Mouse (Mus musculus): ENCODE data around the gene Nrxn3.

Gene Nrxn3

DNA sequence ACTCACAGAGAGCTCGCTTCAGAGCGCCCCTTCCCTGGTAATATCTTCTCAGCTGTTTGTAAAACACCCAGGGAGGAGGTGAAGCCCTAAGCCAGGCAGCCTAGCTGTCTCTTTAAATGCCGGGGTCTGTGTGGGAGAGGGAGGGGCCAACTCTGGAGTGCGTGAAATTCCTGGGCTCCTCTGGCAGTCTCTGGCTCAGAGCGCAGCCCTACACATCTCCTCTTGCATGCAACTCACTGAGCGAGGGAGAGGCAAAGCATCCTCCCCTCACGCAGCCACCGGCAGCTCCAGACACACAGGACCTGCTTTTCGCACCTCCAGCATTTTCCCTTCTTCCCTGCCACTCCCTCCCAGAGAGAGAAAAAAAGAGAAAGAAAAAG, at the start of gene Nrxn3:
Gene Nrxn3 (plus strand): TSS at position 186 of the 380 bp plus-strand sequence.
- no peak for DNase-seq (ENCODE audit: extremely low read depth, low read depth)

DNA sequence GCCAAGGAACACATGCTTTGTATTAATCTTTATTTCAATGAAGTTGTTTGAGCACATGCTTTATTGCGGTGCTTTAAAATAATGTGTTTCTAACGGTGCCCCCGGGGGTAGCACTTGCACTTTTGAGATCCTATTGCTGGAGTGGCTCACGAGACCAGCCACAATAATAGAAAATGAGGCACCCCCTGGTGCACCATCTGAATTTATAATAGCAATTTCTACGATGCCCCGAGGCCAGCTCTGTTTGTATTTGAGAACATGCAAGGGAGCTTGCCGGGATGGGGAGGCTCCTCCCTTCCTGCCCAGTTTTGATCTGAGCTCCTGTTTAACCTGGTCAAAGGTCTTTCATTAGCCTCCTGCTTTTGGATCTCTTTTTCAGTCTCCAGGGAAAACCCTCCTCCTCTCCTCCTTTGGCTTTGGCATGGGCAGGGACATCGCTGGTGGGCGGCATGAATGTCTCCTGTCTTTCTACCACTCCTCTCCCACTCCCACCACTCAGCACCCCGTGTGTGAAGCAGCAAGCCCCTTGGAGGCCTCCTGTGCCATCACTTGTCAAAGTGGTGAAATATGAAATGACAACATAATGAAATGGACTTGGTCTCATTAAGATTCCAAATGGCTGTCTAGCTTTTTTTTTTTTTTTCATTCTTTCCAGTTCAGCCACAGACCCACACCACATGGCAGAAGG, 18.4 kb upstream of the Nrxn3 start:
- DNase-seq (ENCODE audit: extremely low read depth, low read depth): no peak

GRCm38 (mm10) chr12:88705959-88706358, 16.7 kb upstream of the Nrxn3 start:
- DNase-seq (ENCODE audit: extremely low read depth, low read depth): no peak

GRCm38 (mm10) chr12:88707786-88708185, 14.9 kb upstream of the Nrxn3 start:
- no peak for DNase-seq (ENCODE audit: extremely low read depth, low read depth)

DNA sequence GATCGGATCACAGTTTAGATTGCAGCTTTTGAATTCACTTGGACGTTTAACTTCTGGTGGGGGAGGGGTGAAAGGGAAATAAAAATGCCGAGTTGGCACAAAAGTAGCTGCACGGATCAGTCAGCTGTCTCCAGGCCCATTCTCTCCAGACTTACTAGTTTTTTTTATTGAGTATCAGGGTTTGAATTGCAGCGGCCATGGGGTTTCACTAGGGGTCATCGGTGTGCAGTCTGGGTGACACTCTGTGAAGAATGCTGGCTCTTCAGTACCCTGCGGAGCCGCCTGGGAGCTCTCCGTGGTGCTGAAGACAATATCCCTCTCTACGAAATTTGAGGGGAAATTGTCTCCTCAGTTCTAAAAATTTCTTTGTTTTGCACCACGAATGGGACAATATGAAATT, 13.5 kb upstream of the Nrxn3 start:
- no peak for DNase-seq (ENCODE audit: extremely low read depth, low read depth)

DNA sequence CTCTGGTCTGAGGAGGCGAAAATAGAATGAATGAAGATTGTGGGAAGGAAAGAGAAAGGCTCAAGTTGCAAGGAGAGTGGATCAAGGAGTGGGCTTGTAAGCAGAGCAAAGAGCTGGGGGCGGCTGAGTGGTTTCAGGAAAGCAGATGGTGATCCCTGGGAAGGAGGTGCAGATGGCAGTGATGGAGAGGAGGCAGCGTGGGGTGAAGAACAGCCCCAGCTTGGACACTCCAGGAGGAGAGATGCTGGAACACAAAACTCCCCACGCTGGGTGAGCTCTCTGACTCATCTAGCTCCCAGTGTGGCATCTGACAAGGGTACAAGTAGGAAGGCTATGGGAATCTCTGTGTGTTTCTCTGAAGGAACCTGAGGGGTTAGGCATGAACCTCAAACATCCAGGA, 9.2 kb upstream of the Nrxn3 start:
- DNase-seq (ENCODE audit: extremely low read depth, low read depth): no peak

- no peak for DNase-seq (ENCODE audit: extremely low read depth, low read depth)
These were observed 515 bp upstream of the Nrxn3 start for GRCm38 (mm10) chr12:88722031-88722690.

DNA sequence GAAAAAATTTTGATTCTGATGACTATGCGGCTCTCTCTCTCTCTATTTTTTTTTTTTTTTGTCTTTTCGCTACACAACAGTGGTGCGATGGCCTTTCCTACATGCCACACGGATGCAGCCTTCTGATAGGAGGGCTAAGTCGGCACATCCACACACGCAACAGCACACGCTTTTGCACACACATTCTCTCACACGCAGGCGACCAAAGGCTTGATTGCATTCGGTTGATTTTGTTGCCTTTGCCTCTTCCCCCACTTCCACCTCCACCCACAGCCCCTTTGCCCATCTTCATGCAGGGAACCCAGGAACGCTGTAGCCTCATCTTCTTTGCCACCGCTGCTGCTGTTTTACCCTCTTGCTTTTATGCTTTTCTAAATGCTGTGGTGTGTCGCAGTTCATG, 3.6 kb downstream of the Nrxn3 start:
- DNase-seq (ENCODE audit: extremely low read depth, low read depth): no peak

DNA sequence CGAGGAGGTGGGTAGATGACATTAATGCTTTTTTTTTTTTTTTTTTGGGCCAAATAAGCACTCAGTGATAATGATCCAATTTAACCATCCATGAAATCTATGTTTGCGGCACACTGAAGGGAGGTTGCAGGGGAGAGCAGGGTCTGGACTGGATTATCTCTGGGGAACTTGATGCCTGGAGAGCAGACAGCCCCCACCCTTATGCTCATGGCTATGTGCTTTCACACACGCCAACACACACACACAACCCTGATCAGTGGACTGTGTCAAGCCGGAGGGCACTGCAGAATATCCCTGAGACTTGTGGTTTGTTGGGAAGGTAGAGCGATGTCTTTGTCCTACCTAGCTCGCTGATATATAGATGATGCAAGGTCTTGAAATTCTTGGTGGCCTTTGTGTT, 4.1 kb downstream of the Nrxn3 start:
- no peak for DNase-seq (ENCODE audit: extremely low read depth, low read depth)

- DNase-seq (ENCODE audit: extremely low read depth, low read depth): no peak
These were observed 8.0 kb downstream of the Nrxn3 start for GRCm38 (mm10) chr12:88730720-88731119.

DNA sequence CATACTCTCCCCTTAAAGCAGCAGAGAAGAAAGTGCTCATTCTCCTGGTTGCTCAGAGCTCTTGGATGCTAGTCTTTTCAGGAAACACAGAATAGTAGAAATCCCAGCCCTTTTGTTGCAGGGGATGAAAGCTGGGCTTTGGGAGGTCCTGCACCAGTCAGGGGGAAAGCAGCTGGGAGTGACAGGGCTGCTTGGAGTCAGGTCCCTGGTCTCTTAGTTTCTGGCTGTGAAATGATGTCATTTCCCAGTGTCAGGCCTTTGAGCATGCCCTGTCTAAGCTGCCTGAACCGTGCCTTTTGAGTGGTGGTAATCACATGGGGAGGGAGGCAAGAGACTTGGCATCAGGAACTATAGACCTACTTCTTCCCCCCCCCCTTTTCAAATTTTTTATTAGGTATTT, 12.4 kb downstream of the Nrxn3 start:
- DNase-seq (ENCODE audit: extremely low read depth, low read depth): no peak

- no peak for DNase-seq (ENCODE audit: extremely low read depth, low read depth)
These were observed 14.4 kb downstream of the Nrxn3 start for GRCm38 (mm10) chr12:88737081-88737480.

DNA sequence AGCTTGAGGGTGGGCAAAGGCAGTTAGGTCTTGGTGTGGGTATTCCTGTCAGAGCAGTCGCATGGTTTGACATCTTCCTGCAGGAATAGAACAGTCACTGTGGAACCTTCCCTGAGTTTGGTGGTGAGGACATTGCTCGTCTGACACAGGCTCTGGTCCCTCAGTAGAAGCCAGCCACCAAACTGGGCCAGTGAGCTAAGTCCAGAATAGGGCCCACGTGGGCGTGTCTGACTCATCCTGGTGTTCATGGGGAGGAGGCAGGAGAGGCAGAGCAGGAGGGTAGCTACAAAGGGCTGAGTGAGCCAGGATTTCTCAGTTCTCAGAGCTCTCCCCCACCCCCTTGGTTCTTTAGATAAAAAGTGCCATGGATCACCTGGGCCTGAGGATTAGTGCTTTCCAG, 15.9 kb downstream of the Nrxn3 start:
- no peak for DNase-seq (ENCODE audit: extremely low read depth, low read depth)

- DNase-seq (ENCODE audit: extremely low read depth, low read depth): no peak
These were observed 24.1 kb downstream of the Nrxn3 start for GRCm38 (mm10) chr12:88746788-88747187.

DNA sequence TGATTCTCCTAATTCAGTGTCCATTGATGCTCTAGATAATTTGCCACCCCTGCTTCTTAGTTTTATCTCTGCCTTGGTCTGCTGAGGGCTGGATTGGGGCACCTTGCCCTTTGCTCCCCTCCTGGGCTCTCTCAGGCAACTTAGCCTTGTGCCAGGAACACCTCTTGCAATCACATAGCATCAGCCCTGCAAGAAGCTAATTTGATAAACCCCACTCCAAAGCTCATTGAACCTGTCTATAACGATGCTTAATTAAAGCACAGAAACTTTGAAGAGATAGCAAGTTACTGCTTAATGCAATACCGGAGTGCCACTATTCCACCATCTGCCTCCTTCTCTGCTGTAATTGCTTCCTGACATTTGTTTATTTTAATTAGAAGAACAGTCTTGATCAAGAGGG, 42.1 kb downstream of the Nrxn3 start:
- no peak for DNase-seq (ENCODE audit: extremely low read depth, low read depth)

DNA sequence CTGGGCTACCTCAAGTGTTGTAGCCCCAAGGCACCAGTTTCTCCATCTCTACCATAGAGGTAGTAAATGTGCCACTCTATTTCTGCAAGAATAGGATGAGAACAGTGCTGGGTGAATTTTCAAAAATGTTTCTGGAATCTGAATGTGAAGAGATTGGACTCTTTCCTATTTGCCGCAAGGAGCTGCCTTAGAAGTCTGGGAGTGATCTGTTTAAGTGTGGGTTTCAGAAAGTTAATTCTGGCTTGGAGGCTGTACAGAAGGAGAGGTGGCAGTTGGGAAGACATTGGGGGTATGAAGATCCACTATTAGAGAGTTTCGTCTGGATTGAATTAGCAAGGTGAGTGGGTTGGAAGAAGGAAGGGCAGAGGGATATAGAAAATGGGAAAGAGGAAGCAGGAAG, 52.0 kb downstream of the Nrxn3 start:
- no peak for DNase-seq (ENCODE audit: extremely low read depth, low read depth)

- no peak for DNase-seq (ENCODE audit: extremely low read depth, low read depth)
These were observed 55.4 kb downstream of the Nrxn3 start for GRCm38 (mm10) chr12:88778036-88778435.

DNA sequence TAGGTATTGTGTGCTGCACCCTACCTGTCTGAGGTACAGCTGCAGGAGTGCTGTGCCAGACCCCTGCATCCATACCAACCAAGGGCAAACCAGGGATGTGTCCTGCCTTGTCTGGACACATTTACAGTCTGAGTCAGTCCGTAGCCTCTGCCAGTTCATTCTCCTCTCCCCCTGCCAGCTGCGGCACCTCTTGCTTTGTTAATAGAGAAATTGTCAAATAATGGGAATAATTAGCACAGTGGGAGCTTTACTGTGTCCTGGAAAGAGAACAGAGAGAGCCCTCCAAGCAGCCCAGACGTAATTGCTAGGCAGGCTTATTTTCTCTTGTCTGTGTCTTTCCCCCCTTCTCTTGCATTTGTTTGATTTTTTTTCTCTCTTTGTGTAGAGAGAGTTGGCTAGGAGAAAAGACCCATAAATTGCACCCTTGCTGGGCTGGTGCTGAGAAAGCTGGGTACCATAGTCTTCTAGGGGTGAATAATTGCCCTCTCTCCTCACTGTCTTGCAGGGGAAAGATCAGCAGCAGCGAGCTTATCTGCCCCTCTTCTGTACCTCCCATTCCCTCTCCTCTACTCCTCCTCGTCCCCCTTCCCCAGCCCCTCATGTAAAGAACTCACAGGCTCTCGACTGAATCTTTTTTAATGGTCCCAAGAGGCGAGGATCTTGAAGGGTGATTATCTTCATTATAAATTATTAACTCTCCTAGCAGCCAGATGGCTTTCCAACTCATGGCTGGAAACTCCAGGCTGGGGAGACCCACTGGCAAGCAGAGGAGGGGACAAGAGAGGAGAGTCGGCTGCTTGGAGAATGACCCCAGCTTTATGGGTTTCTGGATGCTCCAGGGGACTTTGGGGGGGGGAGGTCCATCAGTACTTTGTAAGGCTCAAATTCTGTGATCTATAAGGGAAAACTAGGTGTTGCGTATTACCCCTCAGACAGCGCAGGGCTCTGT, 61.8 kb downstream of the Nrxn3 start:
- DNase-seq (ENCODE audit: extremely low read depth, low read depth): no peak

GRCm38 (mm10) chr12:88793314-88793713, 70.6 kb downstream of the Nrxn3 start:
- DNase-seq (ENCODE audit: extremely low read depth, low read depth): no peak

DNA sequence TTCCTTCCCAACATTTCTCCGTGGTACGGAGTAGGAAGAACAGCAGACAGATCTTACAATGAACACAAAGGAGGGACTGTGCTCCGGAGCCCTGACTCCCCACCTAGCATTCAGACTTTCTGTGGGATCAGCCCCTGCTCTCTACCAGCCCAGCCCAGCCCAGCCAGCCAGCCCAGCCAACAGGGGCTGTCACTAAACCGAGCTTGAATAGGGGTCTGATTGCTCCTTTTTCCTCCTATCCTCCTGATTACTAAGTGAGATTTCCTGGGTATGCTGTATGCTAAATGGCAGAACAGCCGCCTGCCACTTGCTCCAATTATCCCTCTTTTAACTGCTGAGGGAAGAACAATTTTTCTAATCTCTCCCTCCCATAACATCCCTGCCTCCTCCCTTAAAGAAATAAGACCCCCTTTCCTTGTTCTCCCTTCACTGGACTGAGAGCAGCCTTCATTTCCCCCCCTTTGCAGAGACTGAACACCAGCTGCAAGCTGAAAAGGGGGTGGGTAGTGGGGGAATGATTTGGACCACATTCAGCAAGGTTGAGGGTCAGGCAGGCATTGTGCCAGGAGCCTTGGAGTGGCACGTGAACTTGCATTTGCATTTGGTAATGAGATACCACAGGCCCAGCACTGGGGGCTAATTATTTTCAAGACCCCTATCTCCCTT, 78.4 kb downstream of the Nrxn3 start:
- DNase-seq (ENCODE audit: extremely low read depth, low read depth): no peak

DNA sequence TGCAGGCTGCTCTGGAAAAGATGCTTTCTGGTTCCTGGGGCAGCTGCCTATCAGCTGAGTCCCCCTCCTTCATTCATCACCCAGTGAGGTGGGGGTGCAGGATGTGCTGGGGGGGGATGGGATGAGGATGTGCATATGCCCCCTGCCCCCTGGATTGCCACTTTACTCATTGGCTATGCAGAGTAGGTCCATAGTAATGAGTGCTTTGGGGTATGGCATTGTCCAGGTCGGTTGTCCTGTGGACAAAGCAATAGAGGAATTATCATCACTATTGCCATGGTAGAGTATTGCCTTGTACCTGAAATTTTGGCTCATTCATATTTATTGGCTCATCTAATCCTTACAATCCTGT, 79.0 kb downstream of the Nrxn3 start:
- no peak for DNase-seq (ENCODE audit: extremely low read depth, low read depth)

DNA sequence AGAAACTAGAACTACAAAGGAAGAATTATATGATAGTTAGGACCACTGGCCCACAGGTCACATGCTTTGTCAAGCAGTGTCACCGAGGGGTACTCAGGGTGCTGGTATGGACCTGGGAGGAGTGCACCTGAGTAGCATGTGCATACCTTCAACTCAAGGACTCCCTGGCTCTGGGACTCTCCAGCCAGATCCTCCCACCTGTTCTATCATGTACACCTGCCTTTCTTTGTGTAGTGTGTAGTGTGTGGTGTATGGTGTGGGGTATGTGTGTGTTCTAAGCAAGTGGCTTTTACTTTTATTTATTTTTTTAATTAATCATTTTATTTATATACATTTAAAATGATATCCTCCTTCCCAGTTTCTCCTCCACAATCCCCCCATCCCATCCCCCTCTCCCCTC, 86.3 kb downstream of the Nrxn3 start:
- no peak for DNase-seq (ENCODE audit: extremely low read depth, low read depth)

Data from MEL-GATA-1-ER (cell line).